Mouse (Mus musculus) kidney, adult 2 months (tissue): ENCODE results near the gene Fads2. TPM values are rescaled to one million over a fixed set of nuclear protein-coding genes. Genes with fewer than 3 reads are reported as not detected.

ENCODE experiments used
- DNase-seq: peaks from one replicate; pipeline ENCODE4 v3.0.0; 2021
- H3K27ac ChIP-seq: fragments of 200-500 bp; 2 replicates; pipeline ENCODE4 v1.5.1; 2012; ENCODE audit warnings: low read depth, low read length, control low read depth, inconsistent platforms; ENCODE audit not compliant: insufficient read depth
- H3K27me3 ChIP-seq: fragments of 200-500 bp; replicated peaks from 2 replicates; pipeline ENCODE4 v1.6.1; 2012; ENCODE audit warnings: mild to moderate bottlenecking, moderate library complexity, low read length, inconsistent platforms; ENCODE audit not compliant: control insufficient read depth, insufficient read depth
- H3K36me3 ChIP-seq: fragments of 200-500 bp; 2 replicates; pipeline ENCODE4 v1.6.1; 2012; ENCODE audit warnings: mild to moderate bottlenecking, moderate library complexity, low read length, inconsistent platforms; ENCODE audit not compliant: control insufficient read depth, insufficient read depth
- H3K4me1 ChIP-seq: fragments of 200-500 bp; 2 replicates; pipeline ENCODE4 v1.6.1; 2011; ENCODE audit warnings: low read length; ENCODE audit not compliant: control insufficient read depth, insufficient read depth
- H3K4me3 ChIP-seq: fragments of 200-500 bp; 2 replicates; pipeline ENCODE4 v1.5.1; 2011; ENCODE audit warnings: mild to moderate bottlenecking, low read depth, low read length, control low read depth; ENCODE audit not compliant: insufficient read depth
- CTCF ChIP-seq: fragments of 200-500 bp; conservative IDR thresholded peaks from 2 replicates; pipeline ENCODE4 v1.5.1; 2011; ENCODE audit warnings: low read depth, mild to moderate bottlenecking, control low read depth, low read length, moderate library complexity, mixed read lengths; ENCODE audit not compliant: insufficient read depth, insufficient read length
- POLR2A ChIP-seq: fragments of 200-500 bp; IDR thresholded peaks from one replicate; pipeline ENCODE4 v1.6.1; 2011; ENCODE audit warnings: low read depth, low read length, control low read depth
- WGBS: fragments of 180-500 bp; shearing (Covaris S2); methylation state at CpG from one replicate; pipeline ENCODE4 v1.1.7; 2018; 5-methylcytosine and 5-hydroxymethylcytosine counted together
- polyA plus RNA-seq: library from polyadenylated mRNA; depleted of rRNA; stranded (reverse); fragments of >200 nt; gene quantifications from 2 replicates; pipeline ENCODE4 v1.2.3, GENCODE M21; 2012

The Fads2 gene
- polyA plus RNA-seq, 1 experiment = 240 TPM

- Histone ChIP-seq H3K36me3 (peaks cover 2% of the 10 kb centered on the region; the same call in 1 of the 2 replicates), H3K4me3 (no peak overlapping the region), H3K27ac (peak overlapping the region; percentile 51), H3K27me3 (no peaks in the 10 kb centered on the region), H3K4me1 (peaks cover 34% of the 10 kb centered on the region)
- WGBS = 61% methylated on average over 22 of the region's 22 CpGs
- no peak for TF ChIP-seq POLR2A
- TF ChIP-seq CTCF = 0 out of 2 replicates have a peak, but pooled peaks have one; percentile 23
- DNase-seq = peak; percentile 88
Measured at GRCm38 (mm10) chr19:10055783-10056660, 45.5 kb downstream of the Fads2 start.

- DNase-seq = no peak
- no peaks in the 10 kb centered on the region for H3K27me3 ChIP-seq
- TF ChIP-seq CTCF = no peak
- TF ChIP-seq POLR2A = no peak
- H3K4me1 ChIP-seq = peaks cover 34% of the 10 kb centered on the region
- 63% methylated on average over 3 of the region's 3 CpGs for WGBS
- H3K4me3 ChIP-seq = no peak overlapping the region
- H3K27ac ChIP-seq = peak overlapping the region; percentile 24; the same call in 1 of the 2 replicates
- peaks cover 2% of the 10 kb centered on the region; the same call in 1 of the 2 replicates for H3K36me3 ChIP-seq
Measured at GRCm38 (mm10) chr19:10055261-10055660, 46.3 kb downstream of the Fads2 start.

GRCm38 (mm10) chr19:10054361-10055075, 47.0 kb downstream of the Fads2 start:
- Histone ChIP-seq H3K27ac (no peak overlapping the region), H3K27me3 (no peaks in the 10 kb centered on the region), H3K36me3 (peaks cover 2% of the 10 kb centered on the region; the same call in 1 of the 2 replicates), H3K4me1 (peaks cover 35% of the 10 kb centered on the region), H3K4me3 (no peak overlapping the region)
- no peak for DNase-seq
- TF ChIP-seq POLR2A (no peak), CTCF (no peak)
- WGBS = 73% methylated on average over 6 of the region's 6 CpGs

DNA sequence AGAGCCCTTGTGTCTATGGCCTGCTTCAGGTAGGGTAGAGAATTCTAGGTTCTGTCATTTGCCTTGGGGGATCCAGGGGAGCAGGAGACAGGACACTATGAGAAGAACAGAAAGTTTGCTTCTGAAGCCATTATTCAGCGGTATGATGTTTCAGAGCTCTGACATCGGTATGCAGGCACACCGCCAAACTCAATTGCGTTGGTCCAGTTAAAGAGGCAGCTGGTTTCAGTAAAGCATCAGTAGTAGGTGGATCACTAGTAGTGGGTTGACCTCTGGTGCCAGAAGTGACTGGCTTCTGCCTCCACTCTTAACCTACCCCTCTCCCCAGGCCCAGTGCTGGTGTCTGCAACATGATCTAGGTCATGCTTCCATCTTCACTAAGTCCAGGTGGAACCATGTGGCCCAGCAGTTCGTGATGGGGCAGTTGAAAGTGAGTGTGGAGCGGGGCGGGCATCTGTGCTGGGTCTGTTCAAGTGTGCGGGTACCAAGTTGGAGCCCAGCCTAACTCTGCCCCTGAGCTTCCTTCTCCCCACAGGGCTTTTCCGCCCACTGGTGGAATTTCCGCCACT, 47.8 kb downstream of the Fads2 start:
- 86% methylated on average over 10 of the region's 10 CpGs for WGBS

DNA sequence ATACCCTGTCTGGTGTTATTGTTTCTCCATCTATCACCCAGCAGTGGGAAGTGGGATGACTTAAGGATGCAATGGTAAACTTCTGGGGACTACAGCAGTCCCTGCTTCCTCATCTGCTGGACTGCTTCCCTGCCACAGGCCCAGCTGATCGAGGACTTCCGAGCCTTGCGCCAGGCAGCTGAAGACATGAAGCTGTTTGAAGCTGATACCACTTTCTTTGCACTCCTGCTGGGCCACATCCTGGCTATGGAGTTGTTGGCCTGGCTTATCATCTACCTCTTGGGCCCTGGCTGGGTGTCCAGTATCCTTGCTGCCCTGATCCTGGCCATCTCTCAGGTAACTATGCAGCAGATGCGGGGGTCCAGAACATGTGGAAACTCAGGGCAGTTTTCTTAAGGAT, 48.8 kb downstream of the Fads2 start:
- Histone ChIP-seq H3K27ac (no peak overlapping the region), H3K36me3 (peaks cover 2% of the 10 kb centered on the region; the same call in 1 of the 2 replicates), H3K4me3 (no peak overlapping the region), H3K4me1 (peaks cover 28% of the 10 kb centered on the region), H3K27me3 (no peaks in the 10 kb centered on the region)
- TF ChIP-seq CTCF (no peak), POLR2A (no peak)
- no peak for DNase-seq
- 87% methylated on average over 4 of the region's 4 CpGs for WGBS

More for the DNA sequence above, 47.8 kb downstream of the Fads2 start:
- no peak for TF ChIP-seq POLR2A
- no peak for TF ChIP-seq CTCF
- Histone ChIP-seq H3K36me3 (peaks cover 2% of the 10 kb centered on the region; the same call in 1 of the 2 replicates), H3K27me3 (no peaks in the 10 kb centered on the region), H3K4me3 (no peak overlapping the region), H3K4me1 (peaks cover 36% of the 10 kb centered on the region), H3K27ac (no peak overlapping the region)
- DNase-seq = no peak

DNA sequence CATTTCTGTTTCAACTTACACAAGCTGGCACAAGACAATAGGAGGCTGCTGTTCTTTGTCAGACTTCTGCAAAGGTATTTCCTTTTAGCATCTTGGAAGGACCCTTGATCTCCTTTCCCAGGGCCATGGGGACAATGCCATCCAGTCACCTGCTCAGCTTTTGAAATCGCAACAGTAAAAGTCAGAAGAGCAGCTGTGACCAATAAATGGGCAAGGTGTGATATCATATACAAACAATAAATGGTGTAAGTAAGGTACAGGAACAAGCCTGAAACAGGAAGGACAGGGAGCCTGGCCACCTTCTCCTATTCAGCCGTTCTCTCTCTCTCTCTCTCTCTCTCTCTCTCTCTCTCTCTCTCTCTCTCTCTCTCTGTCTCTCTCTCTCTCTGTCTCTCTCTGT, 51.1 kb downstream of the Fads2 start:
- no peak for DNase-seq
- TF ChIP-seq POLR2A (no peak), CTCF (no peak)
- peaks cover 24% of the 10 kb centered on the region for H3K4me1 ChIP-seq
- H3K4me3 ChIP-seq = no peak overlapping the region
- WGBS = 71% methylated on average over 2 of the region's 2 CpGs
- H3K27ac ChIP-seq = no peak overlapping the region
- H3K27me3 ChIP-seq = no peaks in the 10 kb centered on the region
- peaks cover 2% of the 10 kb centered on the region; the same call in 1 of the 2 replicates for H3K36me3 ChIP-seq

- no peaks in the 10 kb centered on the region for H3K27me3 ChIP-seq
- no peak for DNase-seq
- H3K27ac ChIP-seq = no peak overlapping the region
- H3K4me1 ChIP-seq = peaks cover 28% of the 10 kb centered on the region
- TF ChIP-seq CTCF (no peak), POLR2A (no peak)
- no peak overlapping the region for H3K4me3 ChIP-seq
- peaks cover 2% of the 10 kb centered on the region; the same call in 1 of the 2 replicates for H3K36me3 ChIP-seq
Measured at GRCm38 (mm10) chr19:10049533-10049932, 52.0 kb downstream of the Fads2 start.
